Mouse (Mus musculus): ENCODE data around the gene Atox1.

GRCm38 (mm10) chr11:55501955-55502531, 41.0 kb upstream of the Atox1 start:
- TF ChIP-seq CTCF (IDR thresholded peaks at IDR 0.05; ENCODE audit: extremely low read depth, insufficient read depth, insufficient read length, insufficient replicate concordance) (no peak), POLR2A (IDR thresholded peaks at IDR 0.05; ENCODE audit: low read depth, low read length) (no peak)

All from spleen, adult 2 months (tissue).